Mouse (Mus musculus) monocyte, adult 2 months (primary cell): ENCODE data around the gene Lypd4.

ENCODE experiments used
- DNase-seq, 2 experiments: peaks; one replicate each; pipeline ENCODE4 v3.0.0; 2022; ENCODE audit warnings: low spot score in 2 of 2, low read depth in 1 of 2

The Lypd4 gene

DNA sequence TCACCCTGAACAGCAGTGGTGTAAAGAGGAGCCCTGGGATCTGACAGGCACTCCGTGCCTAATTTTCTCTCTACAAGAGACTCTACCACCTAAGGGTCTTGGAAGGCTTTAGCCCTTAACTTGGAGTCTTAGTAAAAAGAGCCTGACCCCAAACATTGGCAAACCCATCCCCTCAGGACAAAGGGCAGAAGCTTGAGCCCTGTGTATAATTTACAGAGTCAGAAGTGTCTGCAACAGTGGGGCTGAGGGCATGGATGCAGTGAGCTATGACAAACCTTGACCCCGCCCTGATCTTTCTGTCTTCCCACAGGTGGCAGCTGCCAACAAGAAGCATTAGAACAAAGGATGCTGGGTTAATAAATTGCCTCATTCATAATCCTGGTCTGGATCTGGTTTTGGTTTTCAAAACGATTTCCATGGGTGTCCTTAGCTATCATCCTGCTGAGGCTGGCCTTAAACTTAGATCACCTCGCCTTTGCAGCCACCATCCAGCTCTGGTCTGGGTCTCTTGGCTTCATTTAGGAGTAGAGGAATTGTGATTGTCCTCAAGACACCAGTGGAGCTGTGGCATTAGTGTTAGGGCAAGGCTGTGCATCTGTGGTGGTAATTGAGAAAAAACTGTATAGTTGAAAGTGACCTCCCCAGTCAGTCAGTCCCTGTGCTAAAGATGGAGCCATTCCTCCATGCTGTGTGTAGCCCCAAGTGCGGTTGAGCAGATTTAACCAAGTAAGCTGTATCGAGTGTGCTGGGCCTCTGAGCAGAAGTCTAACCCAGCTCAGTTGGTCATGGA lies 19.9 kb upstream of the Lypd4 start:
- no peak for DNase-seq

DNA sequence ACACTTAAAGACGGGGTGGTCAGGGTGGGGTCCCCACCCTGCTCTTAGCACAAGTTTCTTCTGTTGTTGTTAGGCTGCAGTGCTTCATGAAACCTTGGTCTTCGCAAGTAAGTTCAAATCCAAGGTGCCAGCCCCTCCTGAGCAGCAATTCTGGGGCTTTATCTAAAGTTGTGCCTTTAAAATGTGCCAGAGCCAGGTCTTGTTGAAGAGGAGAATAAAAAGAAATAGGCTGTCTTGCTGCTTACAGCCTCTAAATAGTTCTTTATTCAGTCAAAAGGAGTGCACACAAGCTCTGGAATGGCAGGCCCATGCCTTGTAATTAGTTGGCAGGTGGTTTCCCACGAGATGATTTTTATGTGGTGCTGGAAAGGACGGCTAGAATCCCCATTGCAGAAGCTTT lies 17.4 kb upstream of the Lypd4 start:
- no peak for DNase-seq

GRCm38 (mm10) chr7:24886308-24886633 lies 16.5 kb upstream of the Lypd4 start:
- DNase-seq: no peak

GRCm38 (mm10) chr7:24885468-24886307 lies 15.9 kb upstream of the Lypd4 start:
- DNase-seq: no peak

DNA sequence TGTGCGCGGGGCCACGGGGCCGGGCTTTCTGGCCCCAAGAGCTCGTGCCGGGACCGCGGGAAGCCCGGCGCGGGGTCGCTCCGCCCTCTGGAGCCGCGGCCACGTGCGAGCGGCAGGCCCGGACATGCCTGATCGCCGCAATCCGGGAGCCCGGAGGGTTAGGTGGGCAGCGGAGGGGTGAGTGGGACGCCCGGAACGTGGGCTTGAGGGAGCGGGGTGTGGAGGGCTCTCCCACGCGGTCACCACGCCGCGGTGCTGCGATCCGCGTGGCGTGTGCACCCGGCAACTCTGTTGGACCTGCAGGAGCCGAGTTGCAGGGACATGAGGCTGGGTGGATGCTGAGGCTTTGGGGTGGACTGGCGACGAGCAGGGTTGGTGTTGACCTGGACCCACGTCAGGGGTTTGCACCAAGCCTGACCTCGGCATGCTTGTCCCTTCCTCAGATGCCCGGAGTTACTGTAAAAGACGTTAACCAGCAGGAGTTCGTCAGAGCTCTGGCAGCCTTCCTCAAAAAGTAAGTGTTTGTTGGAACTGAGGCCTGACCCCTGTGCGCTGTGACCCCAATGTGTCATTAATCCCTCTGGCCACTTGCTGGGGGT lies 15.1 kb upstream of the Lypd4 start:
- no peak for DNase-seq

DNA sequence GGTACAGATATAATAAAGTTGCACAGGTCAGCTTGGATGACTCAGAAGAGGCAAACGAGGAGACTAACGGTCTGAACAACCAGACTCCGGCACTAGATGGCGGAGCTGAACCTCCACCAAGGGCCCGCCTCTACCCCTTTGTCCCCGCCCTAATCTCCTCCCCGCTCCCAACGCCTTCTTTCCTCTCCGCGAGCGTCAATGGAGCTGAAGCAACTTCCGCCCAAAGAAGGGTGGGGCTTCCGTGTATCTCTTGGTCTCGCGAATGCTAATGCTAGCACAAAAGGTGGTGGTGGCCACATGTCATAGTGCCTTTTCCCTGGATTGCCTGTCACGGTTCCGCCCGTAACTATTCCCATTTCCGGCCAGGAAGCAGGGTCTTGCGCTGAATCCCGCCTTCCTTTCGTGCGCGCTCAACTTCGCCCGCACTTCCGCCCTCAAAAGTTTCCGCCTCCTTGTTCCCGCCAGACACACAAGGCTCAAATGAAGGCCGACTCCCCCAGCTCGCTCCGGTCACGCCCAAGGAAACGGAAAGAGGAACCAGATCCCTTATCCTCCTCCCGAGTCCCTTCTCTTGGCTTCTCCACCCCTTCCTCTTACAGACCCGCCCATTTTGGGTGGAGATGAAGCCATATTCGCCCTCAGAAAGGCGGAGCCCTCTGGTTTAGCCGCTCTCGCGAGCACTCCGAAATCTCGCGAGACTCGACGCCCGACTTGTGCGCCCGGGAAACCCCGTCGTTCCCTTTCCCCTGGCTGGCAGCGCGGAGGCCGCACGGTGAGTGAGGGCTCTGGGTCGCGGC lies 14.4 kb upstream of the Lypd4 start, which contains the start of gene Rps19:
TSS of gene Rps19 (plus strand) at position 476 of the 797 bp plus-strand sequence.
- peak; percentile 94 to 95 for DNase-seq

- DNase-seq: no peak
Observed at GRCm38 (mm10) chr7:24882416-24883199, 12.9 kb upstream of the Lypd4 start.

DNA sequence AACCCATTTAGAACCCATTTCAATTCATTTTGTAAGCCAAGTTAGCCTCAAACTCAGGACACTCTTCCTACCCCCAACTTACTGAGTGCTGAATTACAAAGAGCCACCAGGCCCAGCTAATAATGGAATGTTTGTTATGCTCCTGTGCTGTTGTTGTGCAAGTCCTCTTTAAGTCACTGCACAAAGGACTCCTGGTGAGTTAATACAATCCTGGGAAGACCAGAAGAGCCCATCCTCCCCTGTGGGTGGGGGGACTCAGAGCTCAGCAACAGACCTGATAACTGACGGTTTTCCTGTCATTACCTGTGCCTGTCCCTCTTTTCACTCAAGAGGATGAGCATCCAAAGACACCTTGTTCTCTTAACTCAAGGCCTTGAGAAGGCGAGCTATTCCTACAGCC lies 9.9 kb upstream of the Lypd4 start:
- no peak for DNase-seq

DNA sequence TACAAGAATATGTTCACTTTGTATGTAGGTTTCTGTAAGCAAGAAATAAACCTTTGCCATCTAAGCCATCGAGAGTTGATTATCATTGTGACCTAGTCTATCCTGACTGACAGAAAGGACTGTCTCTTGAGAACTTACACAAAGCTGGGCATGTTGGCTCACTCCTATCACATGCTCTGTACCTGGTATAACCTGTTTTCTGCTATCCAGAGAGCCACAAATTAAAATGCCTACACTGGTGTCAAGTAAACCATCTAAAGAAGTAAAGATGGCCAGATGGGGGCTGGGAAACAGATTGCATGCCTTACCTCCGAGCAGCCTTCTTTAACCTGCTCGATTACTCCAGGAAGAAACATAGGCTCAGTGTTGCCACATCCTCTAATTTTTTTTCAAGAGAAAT lies 7.8 kb upstream of the Lypd4 start:
- DNase-seq: no peak

DNA sequence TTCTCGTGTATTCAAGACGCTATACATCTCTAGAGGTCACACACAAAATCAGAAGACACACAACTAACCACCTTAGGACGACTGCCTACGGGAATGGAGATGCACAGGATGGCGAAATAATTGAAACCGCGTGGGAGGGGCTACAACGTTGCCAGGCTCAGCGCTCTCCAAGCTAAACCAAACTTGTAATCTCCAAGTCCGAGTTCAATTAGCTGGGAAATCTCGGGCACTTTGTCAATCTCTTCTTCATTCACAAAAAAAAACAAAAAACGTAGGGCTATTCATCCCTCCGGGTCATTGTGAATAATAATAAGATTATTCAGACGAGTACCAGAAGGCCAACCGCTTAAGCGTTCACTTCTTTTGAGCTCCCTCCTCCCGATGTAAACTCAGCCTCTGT lies 661 bp downstream of the Lypd4 start:
- no peak for DNase-seq

- DNase-seq: no peak
Observed at GRCm38 (mm10) chr7:24864156-24864555, 5.6 kb downstream of the Lypd4 start.

DNA sequence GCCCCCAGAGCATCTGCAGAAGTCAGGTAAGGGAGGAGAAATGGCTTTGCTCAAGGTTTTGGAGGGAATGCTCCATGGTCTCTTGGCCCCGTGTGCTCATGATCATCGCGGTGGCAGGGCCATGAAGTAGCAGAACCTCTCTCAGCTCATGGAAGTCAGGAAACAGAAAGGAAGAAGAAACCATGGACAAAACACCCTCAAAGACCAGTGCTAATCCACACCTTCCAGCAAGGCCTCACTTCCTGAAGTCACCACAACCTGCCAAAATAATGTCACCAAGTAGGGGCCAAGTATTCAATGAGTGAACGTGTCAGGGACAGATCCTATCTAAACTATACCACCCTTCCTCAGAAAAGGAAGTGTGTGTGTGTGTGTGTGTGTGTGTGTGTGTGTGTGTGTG lies 6.9 kb downstream of the Lypd4 start:
- no peak for DNase-seq

- no peak for DNase-seq
Observed at GRCm38 (mm10) chr7:24861913-24862312, 7.8 kb downstream of the Lypd4 start, which contains the start of gene Gm9844. TSS of gene Gm9844 (plus strand) at chr7:24862213.

GRCm38 (mm10) chr7:24859234-24859633 lies 10.5 kb downstream of the Lypd4 start:
- no peak for DNase-seq

- DNase-seq: peak in 1 of 2 experiments; percentile 16
Observed at GRCm38 (mm10) chr7:24856460-24857120, 13.2 kb downstream of the Lypd4 start.

DNA sequence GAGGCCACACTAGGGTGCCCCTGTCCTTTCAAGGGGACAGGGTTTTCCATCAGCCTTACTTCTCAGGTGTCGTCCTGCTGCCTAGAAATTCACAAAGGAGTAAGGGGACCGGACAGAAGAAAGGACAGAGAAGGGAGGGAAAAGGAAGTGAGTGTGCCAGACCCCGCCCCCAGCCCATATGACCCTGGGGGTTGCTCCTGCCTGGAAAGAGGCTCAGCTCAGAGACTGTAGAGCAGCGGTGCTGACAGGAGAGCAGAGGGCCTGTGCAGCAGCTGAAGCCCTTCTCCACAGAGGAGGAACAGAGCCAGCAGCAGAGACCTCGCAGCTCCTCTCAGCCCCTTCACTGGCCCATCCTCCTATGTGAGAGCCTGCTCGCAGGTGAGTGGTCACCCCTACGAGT lies 16.0 kb downstream of the Lypd4 start:
- no peak for DNase-seq

DNA sequence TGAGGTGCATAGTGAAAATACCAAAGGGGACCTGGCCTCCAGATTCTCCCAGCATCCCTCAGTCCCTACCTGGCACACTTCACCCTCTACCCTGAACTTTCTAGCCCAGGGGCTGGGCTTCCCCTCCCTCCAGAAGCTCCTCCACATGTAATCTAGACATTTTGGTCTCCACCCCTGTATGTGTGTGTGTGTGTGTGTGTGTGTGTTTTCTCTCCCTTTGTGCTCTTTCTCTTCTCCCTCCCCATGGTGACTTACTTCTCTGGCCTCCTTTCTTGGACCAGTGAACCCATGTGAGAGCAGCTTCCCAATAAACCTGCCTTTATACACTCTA lies 16.5 kb downstream of the Lypd4 start:
- DNase-seq: no peak

DNA sequence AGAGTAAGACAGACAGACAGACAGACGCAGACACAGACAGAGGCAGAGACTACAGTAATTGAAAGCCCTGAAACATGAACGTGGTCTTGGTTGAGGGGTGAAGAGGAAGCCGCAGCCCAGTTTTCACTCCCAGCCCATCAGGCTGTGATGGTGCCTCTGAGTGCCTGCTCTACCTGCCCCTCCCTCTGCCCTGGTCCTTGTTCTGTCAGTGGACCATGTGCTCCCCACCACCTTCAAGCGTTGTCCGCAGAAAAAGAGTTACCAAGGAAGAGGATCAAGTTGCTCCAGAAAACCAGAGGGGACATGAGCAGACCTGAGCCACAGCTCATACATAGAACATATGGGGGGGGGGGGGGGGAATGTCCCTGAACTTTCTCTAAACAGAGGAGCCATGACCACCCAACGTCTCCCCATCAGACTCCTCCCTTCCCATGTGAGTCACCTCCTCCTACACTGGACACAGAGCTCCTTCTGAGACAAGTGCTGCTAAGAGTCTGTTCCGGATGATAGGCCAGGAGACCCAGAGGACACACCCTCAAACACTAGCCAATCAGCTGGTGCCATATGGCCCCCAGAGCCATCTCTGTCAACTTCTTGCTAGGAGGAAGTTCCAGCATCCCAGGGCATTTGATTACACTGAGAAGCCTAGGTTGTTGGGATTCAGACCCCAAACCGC lies 17.0 kb downstream of the Lypd4 start:
- DNase-seq: no peak

- DNase-seq: no peak
Observed at GRCm38 (mm10) chr7:24851596-24852325, 18.0 kb downstream of the Lypd4 start.
